Mouse (Mus musculus) limb, embryonic 14.5 days (tissue): ENCODE results near the gene Hace1. TPM values are rescaled to one million over a fixed set of nuclear protein-coding genes. Genes with fewer than 3 reads are reported as not detected.
"Not testable (repeated sequence)": the region's sequence is repeated elsewhere in the genome, so short reads cannot be mapped to it uniquely, and the experiment has no call there.

Experiments
- ATAC-seq: fragments of 200-750 bp; cut with Nextera tagmentation; 2 replicates; pipeline ENCODE4 v1.8.0; 2017; ENCODE audit warnings: low read depth, moderate number of reproducible peaks, moderate TSS enrichment; ENCODE audit not compliant: low FRiP score
- DNase-seq: peaks from one replicate; pipeline ENCODE4 v3.0.0-alpha.2; 2015; ENCODE audit warnings: low spot score
- H3K27ac ChIP-seq: fragments of 300-500 bp; sonication (generic); replicated peaks from 2 replicates; pipeline ENCODE4 v1.5.1; 2014; ENCODE audit warnings: low read depth, mild to moderate bottlenecking, low read length, moderate library complexity, mixed read lengths
- H3K27me3 ChIP-seq: fragments of 300-500 bp; sonication (generic); 2 replicates; pipeline ENCODE4 v1.6.1; 2014; ENCODE audit warnings: low read length, mixed read lengths; ENCODE audit not compliant: control insufficient read depth, insufficient read depth
- H3K36me3 ChIP-seq: fragments of 300-500 bp; sonication (generic); 2 replicates; pipeline ENCODE4 v1.6.1; 2014; ENCODE audit warnings: mild to moderate bottlenecking, low read length, moderate library complexity, mixed read lengths; ENCODE audit not compliant: control insufficient read depth, insufficient read depth
- H3K4me1 ChIP-seq: fragments of 300-500 bp; sonication (generic); 2 replicates; pipeline ENCODE4 v1.6.1; 2014; ENCODE audit warnings: antibody characterized with exemption, low read length, mixed read lengths; ENCODE audit not compliant: control insufficient read depth, insufficient read depth
- H3K4me2 ChIP-seq: fragments of 300-500 bp; sonication (generic); replicated peaks from 2 replicates; pipeline ENCODE4 v1.6.1; 2014; ENCODE audit warnings: low read depth, mild to moderate bottlenecking, low read length, moderate library complexity; ENCODE audit not compliant: severe bottlenecking
- H3K4me3 ChIP-seq: fragments of 300-500 bp; sonication (generic); replicated peaks from 2 replicates; pipeline ENCODE4 v1.5.1; 2014; ENCODE audit warnings: low read length
- H3K9ac ChIP-seq: fragments of 300-500 bp; sonication (generic); 2 replicates; pipeline ENCODE4 v1.6.1; 2014; ENCODE audit warnings: mild to moderate bottlenecking, low read depth, low read length, moderate library complexity; ENCODE audit not compliant: severe bottlenecking
- H3K9me3 ChIP-seq: fragments of 300-500 bp; sonication (generic); 2 replicates; pipeline ENCODE4 v1.6.1; 2016; ENCODE audit warnings: low read length; ENCODE audit not compliant: control insufficient read depth
- POLR2A ChIP-seq: fragments of 200-500 bp; IDR thresholded peaks from 2 replicates; pipeline ENCODE4 v1.8.0; 2012; ENCODE audit warnings: inconsistent platforms, mild to moderate bottlenecking, moderate library complexity, borderline replicate concordance; ENCODE audit not compliant: insufficient read depth, insufficient read length; ENCODE audit errors: extremely low read depth
- WGBS: fragments of 180-500 bp; shearing (Covaris S2); extraction: QIAGEN DNeasy Blood & Tissue Kit; methylation state at CpG from one replicate; pipeline ENCODE4 v1.1.7; 2014; 5-methylcytosine and 5-hydroxymethylcytosine counted together
- polyA plus RNA-seq, 2 experiments: library from polyadenylated mRNA; depleted of rRNA in 1 of 2; stranded (reverse) in 1 of 2; unstranded in 1 of 2; fragments of >200 nt; fragmentation: Nextera tagmentation in 1 of 2; extraction: Ambion mirVana in 1 of 2; gene quantifications; 2 replicates each; pipeline versions ENCODE4 v1.2.1 to v1.2.3; 2012 to 2014

Hace1 gene
- polyA plus RNA-seq (2012; rRNA removed), result 20.7 and 26.5 TPM in 2 replicates
- 20.4 and 23.9 TPM in 2 replicates for polyA plus RNA-seq (2014; fragmentation: Nextera tagmentation; extraction: Ambion mirVana)

GRCm38 (mm10) chr10:45577731-45578297, at the start of gene Hace1:
Gene Hace1 (plus strand): TSS chr10:45577829.
- under 1% methylated on average over 38 of the region's 79 CpGs for WGBS
- TF ChIP-seq POLR2A, result 0 out of 2 replicates have a peak, but pooled peaks have one; percentile 77
- DNase-seq (peak; percentile 86), ATAC-seq (peak; percentile 96)
- Histone ChIP-seq H3K4me1 (no peaks in the 10 kb centered on the region), H3K36me3 (no peaks in the 10 kb centered on the region), H3K4me3 (peak within 1 kb of the TSS; percentile 90), H3K27ac (peak within 1 kb of the TSS; percentile 95), H3K27me3 (no peaks in the 10 kb centered on the region), H3K4me2 (peak within 1 kb of the TSS; percentile 61), H3K9ac (peak within 1 kb of the TSS; percentile 89), H3K9me3 (no peaks in the 10 kb centered on the region)

- not testable (repeated sequence) for H3K27me3 ChIP-seq, DNase-seq, H3K4me3 ChIP-seq, H3K4me2 ChIP-seq, H3K9me3 ChIP-seq, H3K36me3 ChIP-seq, H3K27ac ChIP-seq, H3K9ac ChIP-seq, ATAC-seq, H3K4me1 ChIP-seq
- WGBS, result 95% methylated on average over 15 of the region's 16 CpGs
Measured at GRCm38 (mm10) chr10:45537334-45537733, 40.3 kb upstream of the Hace1 start.

GRCm38 (mm10) chr10:45542726-45543125, 34.9 kb upstream of the Hace1 start:
- no peak overlapping the region for H3K4me3 ChIP-seq
- WGBS, result 75% methylated on average over 2 of the region's 2 CpGs

DNA sequence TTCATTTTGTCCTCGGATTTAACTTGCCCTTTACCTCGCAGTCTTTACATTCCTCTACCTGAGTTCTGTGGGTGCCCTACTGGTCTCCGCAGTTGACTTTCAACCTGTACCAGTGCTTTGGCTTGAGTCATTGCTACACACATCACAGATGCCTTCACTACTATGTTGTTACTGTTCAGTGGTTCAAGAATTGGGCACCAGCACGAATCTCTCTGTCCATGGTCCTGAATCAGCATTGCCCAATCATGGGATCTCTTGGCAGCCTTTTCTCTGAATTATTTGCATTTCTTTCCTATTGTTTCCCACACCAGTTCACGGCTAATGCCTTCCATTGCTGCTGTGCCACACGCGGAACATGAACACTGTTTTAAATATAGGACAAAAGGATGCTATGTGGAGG, 30.8 kb upstream of the Hace1 start:
- H3K27me3 ChIP-seq, result no peaks in the 10 kb centered on the region
- no peaks in the 10 kb centered on the region for H3K4me1 ChIP-seq
- DNase-seq (peak; percentile 89), ATAC-seq (no peak)
- no peaks in the 10 kb centered on the region for H3K9me3 ChIP-seq
- H3K27ac ChIP-seq, result no peak overlapping the region
- 45% methylated on average over 7 of the region's 7 CpGs for WGBS
- no peaks in the 10 kb centered on the region for H3K36me3 ChIP-seq
- no peak for TF ChIP-seq POLR2A
- H3K9ac ChIP-seq, result no peak overlapping the region
- no peak overlapping the region for H3K4me2 ChIP-seq
- H3K4me3 ChIP-seq, result no peak overlapping the region

More at GRCm38 (mm10) chr10:45542726-45543125, 34.9 kb upstream of the Hace1 start:
- Histone ChIP-seq H3K9me3 (no peaks in the 10 kb centered on the region), H3K27me3 (no peaks in the 10 kb centered on the region), H3K9ac (no peak overlapping the region), H3K4me2 (no peak overlapping the region), H3K27ac (no peak overlapping the region), H3K36me3 (no peaks in the 10 kb centered on the region), H3K4me1 (no peaks in the 10 kb centered on the region)
- DNase-seq, result no peak
- no peak for ATAC-seq
- no peak for TF ChIP-seq POLR2A

DNA sequence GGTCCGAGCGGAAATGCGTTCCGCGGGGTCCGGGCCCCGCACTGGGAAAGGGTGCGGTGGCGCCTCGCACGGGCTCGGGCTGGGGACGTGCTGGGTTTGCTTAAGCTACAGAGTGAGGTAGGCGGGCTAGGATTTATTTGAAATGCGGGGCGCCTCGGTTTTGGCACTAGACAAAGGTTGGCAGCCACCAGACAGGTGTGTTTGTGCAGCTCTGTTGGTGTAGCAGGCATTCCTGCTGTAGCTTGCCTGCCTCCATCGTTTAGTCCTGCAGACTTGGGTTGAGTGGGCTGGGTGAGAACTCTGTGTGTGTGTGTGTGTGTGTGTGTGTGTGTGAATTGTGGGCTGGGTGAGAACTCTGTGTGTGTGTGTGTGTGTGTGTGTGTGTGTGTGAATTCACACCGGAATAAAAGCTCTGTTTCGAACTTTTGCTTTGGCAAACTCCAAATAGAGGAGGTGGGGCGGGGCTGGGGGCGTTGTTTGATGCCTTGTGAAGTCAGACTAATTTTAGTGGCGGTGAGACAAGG, 731 bp downstream of the Hace1 start:
- under 1% methylated on average over 22 of the region's 23 CpGs for WGBS
- ATAC-seq, result peak; percentile 62
- Histone ChIP-seq H3K4me1 (no peaks in the 10 kb centered on the region), H3K27me3 (no peaks in the 10 kb centered on the region), H3K4me2 (peak overlapping the region; percentile 61), H3K9me3 (no peaks in the 10 kb centered on the region), H3K4me3 (peak overlapping the region; percentile 90), H3K27ac (peak overlapping the region; percentile 95), H3K9ac (peak overlapping the region; percentile 89), H3K36me3 (no peaks in the 10 kb centered on the region)
- no peak for TF ChIP-seq POLR2A
- peak; percentile 20 for DNase-seq
